Mouse (Mus musculus): Measurements from ENCODE around the gene Rnf144a.

GRCm38 (mm10) chr12:26460091-26460490 is 45.0 kb upstream of the Rnf144a start:
- no peak for TF ChIP-seq CTCF (IDR thresholded peaks at IDR 0.05; ENCODE audit: control insufficient read depth, insufficient read depth, insufficient replicate concordance, low read depth, low read length)
- no peak for TF ChIP-seq POLR2A (IDR thresholded peaks at IDR 0.05; ENCODE audit: control insufficient read depth, low read depth, low read length)

Measured in testis, adult 2 months (tissue).